Mouse (Mus musculus) C2C12 (cell line): ENCODE data around the gene Mrps34.

Experiments
- CEBPB ChIP-seq: IDR thresholded peaks from one replicate; pipeline ENCODE4 v1.6.1; 2011; ENCODE audit warnings: low read depth, mild to moderate bottlenecking, control low read depth, moderate library complexity
- CTCF ChIP-seq: IDR thresholded peaks from one replicate; pipeline ENCODE4 v1.5.1; 2011; ENCODE audit not compliant: control insufficient read depth, insufficient read depth, insufficient read length
- MAX ChIP-seq: IDR thresholded peaks from one replicate; pipeline ENCODE4 v1.6.1; 2011; ENCODE audit warnings: mild to moderate bottlenecking, control low read depth
- MYOG ChIP-seq: IDR thresholded peaks from one replicate; pipeline ENCODE4 v1.6.1; 2011; ENCODE audit not compliant: control insufficient read depth, insufficient read length; ENCODE audit errors: extremely low read depth

GRCm38 (mm10) chr17:24877336-24878116 lies 17.4 kb upstream of the Mrps34 start:
- TF ChIP-seq CTCF (no peak), MAX (no peak), MYOG (no peak), CEBPB (no peak)
